Mouse (Mus musculus): Measurements from ENCODE around the gene Kank2.

Gene Kank2

DNA sequence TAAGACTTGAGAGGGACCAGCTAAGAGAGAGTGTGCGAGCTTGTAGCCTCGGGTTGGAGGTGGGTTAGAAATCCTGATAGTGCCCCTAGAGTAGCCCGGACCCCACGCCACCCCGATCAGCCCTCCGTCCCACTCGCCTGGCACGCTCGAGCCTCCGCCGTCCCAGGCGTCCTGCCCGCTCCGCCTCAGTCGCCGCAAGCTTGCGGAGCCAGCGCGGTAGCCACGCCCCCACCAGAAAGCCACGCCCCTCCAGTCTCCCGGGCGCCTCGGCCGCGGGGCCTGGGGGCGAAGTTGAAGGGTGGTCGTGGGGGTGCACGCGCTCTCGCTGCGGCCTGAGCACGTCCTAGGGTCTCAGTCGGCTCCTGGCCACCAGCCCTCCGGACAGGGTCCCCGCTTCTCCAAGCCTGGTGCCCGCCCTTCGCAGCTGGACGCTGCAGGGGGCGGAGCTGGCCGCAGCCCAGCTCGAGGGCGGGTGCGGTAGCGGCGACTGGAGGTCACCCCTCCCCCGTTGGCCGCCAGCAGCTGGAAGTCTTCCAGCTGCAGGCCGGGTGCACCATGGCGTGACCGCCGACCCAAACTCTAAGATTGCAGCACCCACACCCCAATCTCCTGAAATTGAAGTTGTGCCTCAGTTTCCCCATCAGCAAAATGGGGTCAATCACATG is at the start of gene Kank2:
Kank2 (minus strand) TSS at position 400 of the 665 bp plus-strand sequence.
- DNase-seq (ENCODE audit: extremely low read depth, low read depth): no peak

- no peak for DNase-seq (ENCODE audit: extremely low read depth, low read depth)
These were observed 49.4 kb upstream of the Kank2 start for GRCm38 (mm10) chr9:21847926-21848325.

GRCm38 (mm10) chr9:21847425-21847824 is 48.9 kb upstream of the Kank2 start:
- DNase-seq (ENCODE audit: extremely low read depth, low read depth): no peak

DNA sequence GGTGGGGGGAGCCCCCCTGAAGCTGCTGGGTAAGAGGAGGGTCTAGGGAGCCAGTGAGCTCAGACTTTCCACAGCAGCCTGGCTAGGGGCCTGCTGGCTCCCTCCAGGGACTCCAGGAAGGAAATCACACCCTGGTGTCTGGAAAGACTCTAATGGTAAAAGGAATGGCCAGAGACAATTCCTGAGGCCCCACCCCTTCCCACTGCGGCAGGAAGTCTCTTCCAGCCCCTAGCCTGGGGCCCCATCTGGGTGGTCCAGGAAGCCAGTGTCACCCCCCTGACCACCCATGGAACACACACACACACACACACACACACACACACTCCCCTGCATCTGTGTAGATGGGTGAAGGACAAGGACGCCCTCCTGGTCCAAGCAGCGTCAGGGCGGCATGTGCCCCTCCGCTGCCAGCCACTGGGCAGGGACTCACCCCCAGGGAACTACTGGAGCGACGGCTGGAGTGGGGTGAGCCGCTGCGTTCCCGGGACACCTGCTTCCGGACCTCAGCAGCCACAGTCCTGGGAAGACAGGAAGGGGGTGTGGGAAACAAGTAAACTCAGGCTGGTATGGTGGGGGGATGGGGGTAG is 48.3 kb upstream of the Kank2 start:
- DNase-seq (ENCODE audit: extremely low read depth, low read depth): no peak

DNA sequence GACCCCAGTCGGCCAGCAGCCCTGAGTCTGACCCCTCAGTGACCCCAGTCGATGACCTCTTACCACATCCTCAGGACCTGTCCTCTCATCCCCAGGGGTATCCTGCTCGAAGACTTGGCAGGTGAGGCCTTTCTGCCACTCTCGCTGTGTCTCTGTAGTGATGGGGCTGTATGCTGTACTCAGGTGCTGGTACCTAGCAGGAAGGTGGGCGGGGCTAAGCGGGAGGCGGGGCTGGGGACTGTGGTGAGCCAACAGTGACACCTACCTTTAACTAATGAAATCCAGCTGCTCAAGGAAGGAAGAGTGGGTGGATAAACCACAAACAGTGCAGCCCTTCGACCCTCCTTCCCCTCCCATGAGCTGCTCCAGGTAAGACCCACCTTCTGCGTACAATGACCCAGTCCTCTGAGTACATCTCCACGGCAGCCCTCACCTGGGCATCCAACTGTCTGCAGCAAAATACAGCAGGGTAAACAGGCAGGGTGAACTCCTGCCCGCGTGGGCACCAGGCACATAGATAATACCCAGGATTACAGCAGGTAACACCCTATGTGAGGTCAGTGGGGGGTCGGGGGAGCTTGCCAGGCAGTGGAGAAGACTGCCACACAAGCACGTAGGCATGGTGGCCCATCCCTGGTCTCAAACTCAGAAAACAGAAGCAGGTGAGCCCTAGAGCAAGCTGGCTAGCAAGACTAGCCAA is 47.0 kb upstream of the Kank2 start:
- no peak for DNase-seq (ENCODE audit: extremely low read depth, low read depth)

GRCm38 (mm10) chr9:21843086-21843485 is 44.5 kb upstream of the Kank2 start:
- DNase-seq (ENCODE audit: extremely low read depth, low read depth): no peak

DNA sequence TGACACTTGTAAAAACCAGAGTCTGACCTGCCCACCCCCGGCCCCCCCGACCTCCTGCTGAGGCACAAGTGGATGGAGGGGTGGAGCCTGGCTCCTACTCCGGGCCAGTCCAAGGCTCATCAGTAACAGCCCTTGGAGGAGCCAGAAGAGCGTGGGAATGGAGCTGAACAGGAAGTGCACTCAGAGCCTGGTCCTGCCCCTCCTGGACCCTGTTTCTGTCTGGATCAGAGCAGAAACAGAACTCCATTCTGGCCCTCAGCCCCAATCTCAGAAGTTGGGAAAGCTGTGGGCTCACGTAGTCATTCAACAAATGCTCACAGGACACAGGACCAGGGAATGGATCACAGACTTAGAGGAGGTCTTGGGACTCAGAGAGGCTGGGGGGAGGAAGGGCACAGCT is 43.8 kb upstream of the Kank2 start:
- no peak for DNase-seq (ENCODE audit: extremely low read depth, low read depth)

DNA sequence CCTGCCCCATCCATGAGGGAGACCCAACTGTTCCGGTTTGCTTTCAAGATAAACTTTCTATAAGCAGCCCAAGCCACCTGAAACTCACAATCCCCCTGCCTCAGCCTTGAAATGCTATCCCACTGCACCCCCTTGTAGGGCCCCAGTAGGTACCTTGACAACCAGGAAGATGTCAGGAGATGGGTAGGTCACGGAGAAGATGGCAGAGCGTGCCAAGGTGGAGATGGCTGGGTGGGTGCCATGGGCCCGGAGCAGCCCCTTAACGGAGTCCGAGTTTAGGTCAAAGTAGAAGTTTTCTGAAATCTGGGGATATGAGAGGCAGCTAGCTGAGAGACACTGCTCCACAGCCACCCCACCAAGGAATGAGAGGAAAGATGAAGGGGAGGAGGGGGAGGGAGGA is 42.8 kb upstream of the Kank2 start:
- DNase-seq (ENCODE audit: extremely low read depth, low read depth): no peak

DNA sequence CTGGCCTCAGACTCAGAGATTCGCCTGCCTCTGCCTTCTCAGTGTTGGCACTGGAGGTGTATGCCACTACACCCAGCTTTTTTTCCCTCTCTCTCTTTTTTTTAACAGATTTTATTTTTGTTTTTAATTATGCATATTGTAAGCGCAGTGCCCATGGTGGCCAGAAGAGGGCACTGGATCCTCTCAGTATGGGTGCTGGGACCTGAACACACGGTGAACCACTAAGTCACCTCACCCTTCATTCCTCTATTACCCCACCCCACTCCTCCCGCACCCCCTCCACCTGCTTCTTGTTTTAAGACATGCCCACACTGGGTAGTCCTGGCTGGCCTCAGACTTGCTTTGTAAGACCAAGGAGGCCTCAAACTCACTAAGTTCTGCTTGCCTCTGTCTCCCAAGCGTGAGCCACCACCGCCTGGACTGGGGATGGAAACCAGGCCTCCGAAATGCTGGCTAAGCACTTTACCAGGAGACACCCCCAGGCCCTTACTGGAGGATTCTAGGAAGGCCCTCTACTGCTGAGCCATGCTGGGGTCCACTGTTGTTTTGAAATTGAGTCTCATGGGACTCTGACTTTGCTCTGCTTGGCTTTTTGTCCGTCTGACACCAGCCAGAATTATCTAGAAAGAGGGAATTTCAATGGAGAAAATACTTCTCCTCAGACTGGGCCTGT is 41.7 kb upstream of the Kank2 start:
- peak; percentile 20 for DNase-seq (ENCODE audit: extremely low read depth, low read depth)

GRCm38 (mm10) chr9:21837690-21838089 is 39.1 kb upstream of the Kank2 start:
- no peak for DNase-seq (ENCODE audit: extremely low read depth, low read depth)

DNA sequence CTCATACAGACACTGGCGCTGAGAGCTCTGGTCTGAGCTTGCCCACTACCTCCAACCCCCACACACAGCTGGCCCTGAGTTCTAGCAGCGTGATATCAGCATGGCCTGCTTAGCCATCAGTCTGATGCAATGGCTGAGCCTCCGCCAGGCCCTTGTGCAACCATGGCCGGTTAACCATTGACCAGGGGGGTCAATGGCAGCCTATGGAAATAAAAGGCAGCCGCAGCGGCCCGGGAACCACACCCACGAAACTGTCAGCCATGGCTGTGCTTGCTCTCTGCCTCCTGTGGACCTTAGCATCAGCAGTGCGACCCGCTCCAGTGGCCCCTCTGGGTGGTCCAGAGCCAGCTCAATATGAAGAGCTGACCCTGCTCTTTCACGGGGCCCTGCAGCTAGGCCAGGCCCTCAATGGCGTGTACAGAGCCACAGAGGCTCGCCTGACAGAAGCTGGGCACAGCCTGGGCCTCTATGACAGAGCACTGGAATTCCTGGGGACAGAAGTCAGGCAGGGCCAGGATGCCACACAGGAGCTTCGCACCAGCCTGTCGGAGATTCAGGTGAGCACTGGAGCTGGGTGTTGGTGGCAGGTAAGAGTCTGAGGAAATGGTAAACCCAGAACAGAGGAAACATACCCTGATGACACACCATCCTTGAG is 36.8 kb upstream of the Kank2 start, which contains the start of gene Angptl8:
Angptl8 (plus strand) TSS at position 253 of the 655 bp plus-strand sequence.
- DNase-seq (ENCODE audit: extremely low read depth, low read depth): no peak

GRCm38 (mm10) chr9:21831558-21832240 is 33.2 kb upstream of the Kank2 start:
- no peak for DNase-seq (ENCODE audit: extremely low read depth, low read depth)

DNA sequence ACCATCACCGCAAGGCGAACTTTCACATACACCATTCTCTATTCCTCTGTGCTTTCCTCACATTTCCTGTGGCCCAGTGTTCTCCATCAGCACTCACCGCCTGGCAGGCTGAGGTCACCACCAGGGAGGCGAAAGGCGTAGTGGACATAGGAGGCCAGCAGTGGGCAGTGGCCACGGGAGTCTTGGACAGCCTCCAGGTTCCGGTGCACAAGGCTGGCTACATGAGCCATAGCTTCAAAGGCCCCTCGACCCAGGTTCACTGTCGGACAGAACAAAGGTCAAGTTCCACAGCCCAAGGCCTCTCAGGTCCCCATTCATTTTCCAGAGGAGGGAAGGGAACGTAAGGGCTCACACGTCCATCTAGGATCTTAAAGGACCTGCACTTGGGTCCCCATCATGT is 32.4 kb upstream of the Kank2 start:
- no peak for DNase-seq (ENCODE audit: extremely low read depth, low read depth)

DNA sequence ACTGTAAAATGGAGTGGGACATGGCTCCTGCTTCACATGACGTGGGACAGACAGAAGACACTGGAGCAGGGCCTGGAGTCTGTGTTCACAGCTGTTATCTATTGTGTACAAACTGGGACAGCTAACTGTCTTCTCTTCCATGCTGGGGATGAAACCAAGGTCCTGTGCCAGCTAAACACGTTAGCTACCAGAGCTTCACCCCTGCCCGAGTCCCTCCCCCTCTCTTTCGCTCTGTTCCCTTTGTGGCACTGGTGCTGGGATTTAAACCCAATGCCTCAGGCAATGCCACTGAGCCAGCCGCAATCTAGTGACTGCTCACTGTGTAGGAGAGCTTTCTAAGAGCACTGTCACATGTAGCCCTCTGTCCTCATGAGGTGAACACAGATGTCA is 31.9 kb upstream of the Kank2 start:
- no peak for DNase-seq (ENCODE audit: extremely low read depth, low read depth)

DNA sequence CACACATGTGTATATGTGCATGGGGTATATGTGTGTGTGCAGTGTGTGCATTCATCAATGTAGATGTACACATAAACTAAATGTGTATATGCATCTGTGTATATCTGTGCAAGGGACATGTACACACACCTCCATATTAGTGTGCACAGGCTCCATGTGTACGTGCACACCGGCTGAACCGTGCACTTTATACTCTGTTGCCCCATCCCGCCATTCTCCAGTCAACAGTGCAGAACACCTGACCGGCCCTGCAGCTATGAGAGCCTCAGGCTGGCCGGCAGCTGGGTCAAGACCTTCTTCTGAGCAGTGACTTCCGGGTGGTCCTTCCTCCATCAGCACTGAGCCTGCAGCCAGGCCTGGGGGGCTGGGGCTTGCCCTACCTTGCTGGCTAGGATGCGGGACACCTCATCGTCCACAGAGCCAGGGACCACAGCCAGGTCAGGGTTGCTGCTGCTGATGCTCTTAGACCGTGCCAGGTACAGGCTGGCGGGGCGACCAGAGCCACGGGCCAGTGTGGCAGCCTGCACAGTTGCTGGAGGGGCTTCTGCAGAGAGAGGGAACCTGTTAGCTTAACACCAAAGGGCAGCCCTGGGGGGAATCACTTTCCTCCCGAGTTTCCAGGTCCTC is 31.4 kb upstream of the Kank2 start:
- no peak for DNase-seq (ENCODE audit: extremely low read depth, low read depth)

GRCm38 (mm10) chr9:21824366-21824765 is 25.8 kb upstream of the Kank2 start:
- DNase-seq (ENCODE audit: extremely low read depth, low read depth): no peak

DNA sequence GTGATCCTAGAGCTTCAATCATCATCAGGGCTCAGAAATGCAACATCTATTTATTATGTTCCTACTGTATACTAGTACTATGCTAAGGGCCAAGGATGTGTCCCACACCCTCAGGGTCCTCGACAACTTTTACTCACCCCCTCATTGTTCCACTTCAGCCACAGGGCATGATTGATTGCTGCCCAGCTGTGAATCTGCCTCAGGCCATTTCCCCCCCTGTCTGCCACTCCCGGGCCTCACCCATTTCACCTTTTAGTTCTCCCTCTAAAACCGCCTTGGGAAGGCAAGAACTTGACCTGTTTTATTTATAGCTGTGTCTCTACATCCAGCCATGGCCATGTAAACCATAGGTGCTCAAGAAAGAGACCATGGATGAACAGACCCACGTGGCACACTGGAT is 25.4 kb upstream of the Kank2 start:
- no peak for DNase-seq (ENCODE audit: extremely low read depth, low read depth)

GRCm38 (mm10) chr9:21822686-21823085 is 24.1 kb upstream of the Kank2 start:
- DNase-seq (ENCODE audit: extremely low read depth, low read depth): no peak

DNA sequence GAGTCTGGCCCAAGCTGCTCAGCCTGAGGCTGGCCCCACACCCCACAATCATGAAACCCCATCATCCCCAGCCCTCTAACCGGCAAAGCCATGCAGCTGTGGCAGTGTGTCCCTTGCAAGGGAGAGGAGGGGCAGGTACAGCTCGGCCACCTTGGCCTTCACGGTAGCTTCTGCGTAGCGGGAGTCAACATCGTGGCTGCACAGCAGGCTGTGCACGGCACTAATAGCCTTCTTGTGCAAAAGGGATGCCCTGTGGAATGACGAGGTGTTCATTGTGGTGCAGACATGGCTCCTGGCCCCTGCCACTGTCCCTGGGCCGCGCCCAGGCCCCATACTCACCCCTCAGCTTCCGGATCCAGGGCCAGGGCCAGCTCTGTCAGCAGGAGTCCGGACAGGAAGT is 21.6 kb upstream of the Kank2 start:
- DNase-seq (ENCODE audit: extremely low read depth, low read depth): no peak

DNA sequence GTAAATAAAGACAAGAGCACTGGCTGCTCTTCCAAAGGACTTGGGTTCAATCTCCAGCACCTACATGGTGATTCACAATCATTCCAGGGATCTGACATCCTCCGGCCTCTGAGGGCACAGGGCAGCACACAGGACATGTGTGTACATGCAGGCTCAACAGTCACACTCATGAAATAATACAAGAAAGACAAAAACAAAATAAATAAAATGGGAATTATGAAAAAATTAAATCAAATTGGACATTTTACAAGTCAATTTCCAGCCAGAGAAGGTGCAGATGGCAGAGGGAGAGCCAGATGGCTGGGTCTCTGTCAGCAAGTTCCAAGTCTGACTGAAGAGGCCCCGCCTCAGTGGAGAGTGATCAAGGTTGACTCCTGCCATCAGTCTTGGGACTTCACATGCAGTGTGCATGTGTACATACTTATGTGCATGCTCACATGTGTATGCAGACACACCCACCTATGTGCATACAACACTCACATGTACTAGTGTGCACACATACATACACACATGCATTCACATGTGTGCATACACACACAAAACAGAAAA is 20.7 kb upstream of the Kank2 start:
- DNase-seq (ENCODE audit: extremely low read depth, low read depth): no peak

All from MEL-GATA-1-ER (cell line).